Mouse (Mus musculus): ENCODE results near the gene Cmss1.

GRCm38 (mm10) chr16:57357011-57357410 is 249.7 kb downstream of the Cmss1 start:
- TF ChIP-seq CTCF (IDR thresholded peaks at IDR 0.05; ENCODE audit: borderline replicate concordance, insufficient read depth, low read length) (no peak), POLR2A (IDR thresholded peaks at IDR 0.05; ENCODE audit: low read depth, low read length) (no peak)

Measured in embryonic fibroblast, embryonic 13.5 days (primary cell).